Mouse (Mus musculus) kidney, embryonic 14.5 days (tissue): ENCODE results near the gene Nt5m. TPM values are rescaled to one million over a fixed set of nuclear protein-coding genes. Genes with fewer than 3 reads are reported as not detected.
"Not testable (repeated sequence)": the region's sequence is repeated elsewhere in the genome, so short reads cannot be mapped to it uniquely, and the experiment has no call there.

Experiments used
- ATAC-seq: fragments of 200-750 bp; cut with Nextera tagmentation; 2 replicates; pipeline ENCODE4 v1.8.0; 2017; ENCODE audit warnings: moderate number of reproducible peaks, mild to moderate bottlenecking, moderate TSS enrichment, moderate library complexity; ENCODE audit not compliant: low FRiP score, low TSS enrichment
- H3K27ac ChIP-seq: fragments of 300-500 bp; sonication (generic); 2 replicates; pipeline ENCODE4 v1.5.1; 2014; ENCODE audit warnings: low read depth, mild to moderate bottlenecking, low read length, moderate library complexity, mixed read lengths
- H3K27me3 ChIP-seq: fragments of 300-500 bp; sonication (generic); 2 replicates; pipeline ENCODE4 v1.6.1; 2014; ENCODE audit warnings: mild to moderate bottlenecking, low read length; ENCODE audit not compliant: control insufficient read depth, insufficient read depth
- H3K36me3 ChIP-seq: fragments of 300-500 bp; sonication (generic); 2 replicates; pipeline ENCODE4 v1.6.1; 2014; ENCODE audit warnings: low read length, mixed read lengths; ENCODE audit not compliant: control insufficient read depth, insufficient read depth
- H3K4me1 ChIP-seq: fragments of 300-500 bp; sonication (generic); 2 replicates; pipeline ENCODE4 v1.6.1; 2014; ENCODE audit warnings: low read length, mixed read lengths; ENCODE audit not compliant: control insufficient read depth, insufficient read depth
- H3K4me2 ChIP-seq: fragments of 300-500 bp; sonication (generic); replicated peaks from 2 replicates; pipeline ENCODE4 v1.6.1; 2014; ENCODE audit warnings: low read depth, mild to moderate bottlenecking, low read length
- H3K4me3 ChIP-seq: fragments of 300-500 bp; sonication (generic); 2 replicates; pipeline ENCODE4 v1.5.1; 2014; ENCODE audit warnings: mild to moderate bottlenecking, low read length
- H3K9ac ChIP-seq: fragments of 300-500 bp; sonication (generic); 2 replicates; pipeline ENCODE4 v1.6.1; 2014; ENCODE audit warnings: low read depth, mild to moderate bottlenecking, low read length, moderate library complexity
- H3K9me3 ChIP-seq: fragments of 300-500 bp; sonication (generic); 2 replicates; pipeline ENCODE4 v1.6.1; 2016; ENCODE audit warnings: low read length; ENCODE audit not compliant: control insufficient read depth
- WGBS: fragments of 180-500 bp; shearing (Covaris S2); extraction: QIAGEN DNeasy Blood & Tissue Kit; methylation state at CpG from one replicate; pipeline ENCODE4 v1.1.7; 2014; 5-methylcytosine and 5-hydroxymethylcytosine counted together
- polyA plus RNA-seq: library from polyadenylated mRNA; unstranded; fragments of >200 nt; fragmentation: Nextera tagmentation; extraction: Ambion mirVana; gene quantifications from 2 replicates; pipeline ENCODE4 v1.2.1, GENCODE M21; 2014

Nt5m gene
- polyA plus RNA-seq, 1 experiment from 2014 or later, result 36.0 TPM

DNA sequence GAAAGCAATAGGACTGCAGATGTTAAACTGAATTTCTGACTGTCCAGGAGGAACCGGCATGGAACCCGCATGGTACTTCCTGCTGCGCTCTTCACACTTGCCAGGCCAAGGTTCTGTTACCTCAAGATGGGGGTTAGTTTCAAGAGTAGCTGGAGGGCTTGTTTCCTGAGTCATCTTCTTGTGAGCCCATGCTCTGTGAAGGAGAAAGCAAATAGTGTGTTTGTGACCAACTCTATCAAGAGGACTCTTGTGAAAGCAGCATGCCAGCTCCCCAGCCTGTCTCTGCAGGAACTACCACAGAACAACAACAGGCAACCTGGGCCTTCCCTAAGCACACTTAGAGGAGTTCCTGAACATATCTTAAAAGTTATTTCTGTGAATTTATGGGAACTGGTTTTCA lies 21.3 kb upstream of the Nt5m start:
- Histone ChIP-seq H3K27ac (no peak overlapping the region), H3K4me1 (no peaks in the 10 kb centered on the region), H3K27me3 (no peaks in the 10 kb centered on the region), H3K9ac (no peak overlapping the region), H3K36me3 (peaks cover 64% of the 10 kb centered on the region), H3K4me2 (no peak overlapping the region), H3K9me3 (no peaks in the 10 kb centered on the region), H3K4me3 (no peak overlapping the region)
- ATAC-seq, result no peak
- 100% methylated on average over 3 of the region's 3 CpGs for WGBS

GRCm38 (mm10) chr11:59821625-59822024 lies 17.6 kb upstream of the Nt5m start:
- no peak for ATAC-seq
- Histone ChIP-seq H3K36me3 (peaks cover 97% of the 10 kb centered on the region), H3K4me3 (no peak overlapping the region), H3K27ac (no peak overlapping the region), H3K9me3 (no peaks in the 10 kb centered on the region), H3K4me1 (no peaks in the 10 kb centered on the region), H3K27me3 (no peaks in the 10 kb centered on the region), H3K4me2 (no peak overlapping the region), H3K9ac (no peak overlapping the region)
- 89% methylated on average over 3 of the region's 3 CpGs for WGBS

DNA sequence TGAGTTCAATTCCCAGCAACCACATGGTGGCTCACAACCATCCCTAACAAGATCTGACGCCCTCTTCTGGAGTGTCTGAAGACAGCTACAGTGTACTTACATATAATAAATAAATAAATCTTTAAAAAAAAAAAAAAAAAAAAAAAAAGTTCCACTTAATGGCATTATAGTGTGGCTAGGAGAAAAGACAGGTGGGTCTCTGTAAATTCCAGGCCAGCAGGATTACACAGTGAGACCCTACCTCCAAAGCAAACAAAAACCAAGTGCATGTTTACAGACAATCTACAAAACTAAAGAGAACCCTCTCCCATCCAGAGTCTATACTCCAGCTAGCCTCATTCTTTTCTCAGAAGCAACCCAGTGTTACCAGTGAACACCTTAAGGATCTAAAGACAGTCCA lies 1.5 kb upstream of the Nt5m start:
- not testable (repeated sequence) for ATAC-seq, H3K4me2 ChIP-seq, H3K27me3 ChIP-seq, H3K27ac ChIP-seq, H3K9me3 ChIP-seq
- peaks cover 42% of the 10 kb centered on the region for H3K36me3 ChIP-seq
- H3K9ac ChIP-seq, result 0 out of 2 replicates have a peak overlapping the region, but pooled peaks have one; percentile 94
- WGBS, result no CpG with 5 or more reads among the region's 1 CpGs
- peak overlapping the region; percentile 89; the same call in 1 of the 2 replicates for H3K4me3 ChIP-seq
- peaks cover 15% of the 10 kb centered on the region for H3K4me1 ChIP-seq

GRCm38 (mm10) chr11:59838426-59838825 lies 821 bp upstream of the Nt5m start:
- WGBS, result 62% methylated on average over 4 of the region's 4 CpGs
- peak overlapping the region; percentile 94; the same call in 1 of the 2 replicates for H3K9ac ChIP-seq

GRCm38 (mm10) chr11:59839459-59840126 lies 346 bp downstream of the Nt5m start, which contains the start of gene Cops3:
Gene Cops3 (minus strand): TSS chr11:59839838.
- WGBS, result under 1% methylated on average over 42 of the region's 43 CpGs
- peaks cover 15% of the 10 kb centered on the region for H3K4me1 ChIP-seq
- H3K27me3 ChIP-seq, result no peaks in the 10 kb centered on the region
- H3K4me2 ChIP-seq, result peak within 1 kb of the TSS; percentile 55
- peak within 1 kb of the TSS; percentile 89 for H3K4me3 ChIP-seq
- no peaks in the 10 kb centered on the region for H3K9me3 ChIP-seq
- H3K27ac ChIP-seq, result peak within 1 kb of the TSS; percentile 96
- H3K9ac ChIP-seq, result peak within 1 kb of the TSS; percentile 94
- peaks cover 25% of the 10 kb centered on the region for H3K36me3 ChIP-seq
- ATAC-seq, result peak; percentile 97

More at GRCm38 (mm10) chr11:59838426-59838825, 821 bp upstream of the Nt5m start:
- H3K9me3 ChIP-seq, result no peaks in the 10 kb centered on the region
- peaks cover 15% of the 10 kb centered on the region for H3K4me1 ChIP-seq
- no peak for ATAC-seq
- peak overlapping the region; percentile 55 for H3K4me2 ChIP-seq
- H3K36me3 ChIP-seq, result peaks cover 37% of the 10 kb centered on the region
- H3K27ac ChIP-seq, result 0 out of 2 replicates have a peak overlapping the region, but pooled peaks have one; percentile 96
- H3K27me3 ChIP-seq, result no peaks in the 10 kb centered on the region
- H3K4me3 ChIP-seq, result peak overlapping the region; percentile 89

DNA sequence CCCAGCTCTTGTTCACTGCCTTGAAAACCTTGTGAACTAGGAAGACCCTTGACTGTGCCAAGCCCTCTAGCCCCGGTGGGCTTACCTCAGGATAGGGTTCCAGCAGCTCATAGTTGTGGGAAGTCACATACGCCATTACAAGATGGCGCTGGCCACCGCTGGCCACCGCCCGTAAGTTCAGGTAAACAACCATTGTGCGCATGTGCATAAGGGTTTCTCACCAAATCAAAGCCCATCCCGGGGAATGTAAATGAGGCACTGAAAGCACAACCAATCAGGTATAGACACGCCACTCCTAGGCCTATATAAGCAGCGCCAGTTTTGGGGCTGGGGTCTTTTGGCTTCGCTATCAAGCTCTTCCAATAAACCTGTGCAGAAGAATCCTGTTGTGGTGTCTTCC lies 7.1 kb downstream of the Nt5m start:
- WGBS, result 96% methylated on average over 11 of the region's 11 CpGs
- H3K27me3 ChIP-seq, result no peaks in the 10 kb centered on the region

DNA sequence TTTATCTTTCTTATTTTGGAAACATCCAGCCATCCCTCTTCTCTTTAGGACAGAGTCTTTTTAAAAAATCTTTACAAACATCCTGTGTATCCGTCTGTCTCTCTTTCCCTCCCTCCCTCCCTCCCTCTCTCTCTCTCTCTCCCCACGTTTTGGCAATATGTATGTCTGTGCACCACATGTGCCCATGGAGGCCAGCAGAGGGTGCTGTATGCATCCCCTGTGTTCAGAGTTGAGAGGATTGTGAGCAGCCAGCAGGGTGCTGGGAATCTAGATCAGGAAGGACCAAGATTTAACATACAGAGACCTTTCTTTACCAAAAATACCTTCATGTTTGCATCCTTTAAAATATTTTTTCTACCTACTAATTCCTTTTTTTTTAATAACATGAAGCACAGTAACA lies 7.9 kb downstream of the Nt5m start:
- Histone ChIP-seq H3K27me3 (no peaks in the 10 kb centered on the region), H3K4me2 (peak overlapping the region; percentile 81), H3K27ac (no peak overlapping the region), H3K36me3 (no peaks in the 10 kb centered on the region), H3K4me1 (peaks cover 15% of the 10 kb centered on the region; the same call in 1 of the 2 replicates), H3K9me3 (no peaks in the 10 kb centered on the region), H3K4me3 (peak overlapping the region; percentile 83), H3K9ac (no peak overlapping the region)
- no peak for ATAC-seq
- 22% methylated on average over 2 of the region's 2 CpGs for WGBS

More for the DNA sequence above, 7.1 kb downstream of the Nt5m start:
- ATAC-seq, result no peak
- Histone ChIP-seq H3K27ac (no peak overlapping the region), H3K4me3 (no peak overlapping the region), H3K36me3 (no peaks in the 10 kb centered on the region), H3K4me1 (peaks cover 15% of the 10 kb centered on the region; the same call in 1 of the 2 replicates), H3K4me2 (no peak overlapping the region), H3K9me3 (no peaks in the 10 kb centered on the region), H3K9ac (no peak overlapping the region)

GRCm38 (mm10) chr11:59847891-59848884 lies 8.9 kb downstream of the Nt5m start:
- peak overlapping the region; percentile 81 for H3K4me2 ChIP-seq
- peak overlapping the region; percentile 83 for H3K4me3 ChIP-seq
- H3K27ac ChIP-seq, result peak overlapping the region; percentile 91
- H3K4me1 ChIP-seq, result peaks cover 15% of the 10 kb centered on the region; the same call in 1 of the 2 replicates
- peak; percentile 87 for ATAC-seq
- no peaks in the 10 kb centered on the region for H3K36me3 ChIP-seq
- H3K27me3 ChIP-seq, result no peaks in the 10 kb centered on the region
- no peaks in the 10 kb centered on the region for H3K9me3 ChIP-seq
- WGBS, result 0% methylated on average over 67 of the region's 69 CpGs
- H3K9ac ChIP-seq, result peak overlapping the region; percentile 93
